Mouse (Mus musculus): ENCODE data around the gene Fam19a1.

GRCm38 (mm10) chr6:96254815-96255214 lies 141.9 kb downstream of the Fam19a1 start:
- no peak for TF ChIP-seq CTCF (IDR thresholded peaks at IDR 0.05; ENCODE audit: extremely low read depth, insufficient read depth, insufficient read length, insufficient replicate concordance)
- no peak for TF ChIP-seq POLR2A (IDR thresholded peaks at IDR 0.05; ENCODE audit: low read depth, low read length)
